Mouse (Mus musculus) lung, adult 2 months (tissue): ENCODE measurements at regions not wholly inside any gene's neighbourhood (a gene's known extent, or its start where the extent isn't known, plus 50 kb on each side); places are given as distances from the start of the nearest gene placed in this dataset.

Experiments used
- CTCF ChIP-seq: fragments of 200-500 bp; IDR thresholded peaks from 2 replicates; pipeline ENCODE4 v1.5.1; 2011; ENCODE audit warnings: mild to moderate bottlenecking, low read length, control low read depth; ENCODE audit not compliant: insufficient read depth
- POLR2A ChIP-seq: fragments of 200-500 bp; IDR thresholded peaks from 2 replicates; pipeline ENCODE4 v1.6.1; 2011; ENCODE audit warnings: low read depth, mild to moderate bottlenecking, control low read depth, low read length, borderline replicate concordance; ENCODE audit errors: extremely low read depth

DNA sequence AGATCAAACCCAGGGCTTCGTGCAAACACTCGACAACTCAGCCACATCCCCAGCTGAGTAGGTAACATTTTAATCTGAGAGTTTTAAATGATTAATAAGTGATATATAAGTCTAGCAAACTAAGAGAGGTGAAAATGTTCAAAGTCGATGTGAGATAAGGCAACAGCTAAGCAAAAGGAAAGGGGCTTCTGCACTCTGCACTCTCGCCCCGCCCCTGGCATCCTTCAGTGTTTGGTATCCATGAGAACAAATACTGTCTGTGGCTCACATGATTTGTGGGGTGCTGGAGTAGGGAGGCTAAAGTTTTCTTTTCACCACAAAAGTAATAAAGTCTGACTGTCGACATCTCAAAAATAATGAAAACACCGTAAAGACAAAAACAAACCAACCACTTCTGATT, 284.2 kb upstream of the Klf3 start:
- TF ChIP-seq POLR2A (no peak), CTCF (no peak)
